Mouse (Mus musculus): ENCODE data around the gene B4galnt1. TPM values are rescaled to one million over a fixed set of nuclear protein-coding genes. Genes with fewer than 3 reads are reported as not detected.

The B4galnt1 gene
- polyA plus RNA-seq, 1 experiment = 83.6 TPM

DNA sequence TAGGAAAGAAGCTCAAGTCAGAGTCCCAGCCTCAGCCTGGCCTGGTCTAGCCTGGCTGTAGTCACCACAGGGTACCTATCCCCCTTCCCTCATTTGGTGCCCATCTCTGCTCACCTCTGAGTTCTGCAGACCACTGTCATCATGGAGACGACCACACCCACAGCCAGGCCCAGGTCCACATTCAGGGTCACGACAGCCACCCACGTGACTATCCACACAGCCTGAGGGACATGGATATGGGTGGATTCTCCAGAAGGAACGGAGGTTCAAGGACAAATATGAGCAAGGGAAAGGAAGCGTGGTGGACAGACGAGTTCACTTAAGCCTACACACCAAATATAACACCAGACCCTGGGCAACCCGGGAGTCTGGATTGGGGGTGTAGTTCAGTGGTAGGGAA, 9.1 kb downstream of the B4galnt1 start:
- no peak overlapping the region for H3K27ac ChIP-seq (ENCODE audit: insufficient read depth, low read length)
- H3K4me1 ChIP-seq (ENCODE audit: control insufficient read depth, insufficient read depth, low read length) = 0 out of 2 replicates have a peak, but pooled peaks cover 2% of the 10 kb centered on the region
- no peaks in the 10 kb centered on the region for H3K27me3 ChIP-seq (ENCODE audit: control insufficient read depth, insufficient read depth, low read length)
- 88% methylated on average over 7 of the region's 7 CpGs for WGBS
- H3K4me3 ChIP-seq (replicated peaks; ENCODE audit: insufficient read depth, low read depth, low read length) = no peak overlapping the region
- TF ChIP-seq CTCF (IDR thresholded peaks at IDR 0.05; ENCODE audit: borderline replicate concordance, insufficient read depth, low read depth, low read length) = no peak
- no peak for TF ChIP-seq POLR2A (IDR thresholded peaks at IDR 0.05; ENCODE audit: borderline replicate concordance, insufficient read depth, low read length)
- DNase-seq = no peak

DNA sequence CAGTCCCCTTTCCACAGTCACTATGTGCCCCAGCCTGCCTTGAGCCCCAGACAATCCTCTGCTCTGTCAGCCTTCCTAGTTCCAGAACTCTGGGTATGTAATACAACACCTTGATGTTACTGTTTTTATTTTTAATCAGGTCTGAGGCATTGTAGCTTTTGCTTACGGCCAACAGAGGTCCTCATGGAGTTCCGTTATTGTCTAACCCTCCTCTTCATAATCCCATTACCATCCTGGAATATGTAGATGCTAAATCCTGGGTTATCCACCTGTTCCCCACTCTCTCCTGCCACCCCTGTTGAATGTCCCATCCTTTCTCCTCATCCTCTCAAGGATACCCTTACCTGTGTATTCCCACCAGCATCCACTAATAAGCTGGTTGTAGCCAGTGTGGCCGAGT, 11.2 kb downstream of the B4galnt1 start:
- no peaks in the 10 kb centered on the region for H3K27me3 ChIP-seq (ENCODE audit: control insufficient read depth, insufficient read depth, low read length)
- TF ChIP-seq POLR2A (IDR thresholded peaks at IDR 0.05; ENCODE audit: borderline replicate concordance, insufficient read depth, low read length) = no peak
- no peak for TF ChIP-seq CTCF (IDR thresholded peaks at IDR 0.05; ENCODE audit: borderline replicate concordance, insufficient read depth, low read depth, low read length)
- no peaks in the 10 kb centered on the region for H3K4me1 ChIP-seq (ENCODE audit: control insufficient read depth, insufficient read depth, low read length)
- no peak overlapping the region for H3K4me3 ChIP-seq (replicated peaks; ENCODE audit: insufficient read depth, low read depth, low read length)
- 55% methylated on average over 3 of the region's 3 CpGs for WGBS
- H3K27ac ChIP-seq (ENCODE audit: insufficient read depth, low read length) = no peak overlapping the region
- peak in 1 of 2 experiments; percentile 9 for DNase-seq

DNA sequence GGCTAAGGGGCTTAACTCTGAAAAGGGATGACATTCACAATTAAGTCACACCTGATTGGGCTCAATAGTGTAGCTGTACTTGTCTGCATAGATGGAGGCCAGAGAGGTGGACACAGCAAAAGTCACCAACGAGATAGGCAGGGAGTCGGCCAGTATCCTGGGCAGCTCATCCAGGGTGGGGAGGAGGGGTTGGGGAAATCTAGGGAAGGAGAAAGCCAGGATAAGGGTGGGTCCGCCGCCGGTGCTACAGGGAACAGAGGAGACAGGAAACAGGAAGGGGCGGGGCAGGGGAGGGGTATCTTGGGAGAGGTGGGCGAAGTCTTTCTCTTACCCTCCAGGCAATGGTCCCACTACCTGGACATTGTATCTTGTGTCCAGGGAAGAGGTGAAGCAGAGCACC, 11.7 kb downstream of the B4galnt1 start:
- Histone ChIP-seq H3K27ac (ENCODE audit: insufficient read depth, low read length) (no peak overlapping the region), H3K4me3 (replicated peaks; ENCODE audit: insufficient read depth, low read depth, low read length) (no peak overlapping the region), H3K4me1 (ENCODE audit: control insufficient read depth, insufficient read depth, low read length) (no peaks in the 10 kb centered on the region), H3K27me3 (ENCODE audit: control insufficient read depth, insufficient read depth, low read length) (no peaks in the 10 kb centered on the region)
- WGBS = 36% methylated on average over 6 of the region's 7 CpGs
- TF ChIP-seq CTCF (IDR thresholded peaks at IDR 0.05; ENCODE audit: borderline replicate concordance, insufficient read depth, low read depth, low read length) (no peak), POLR2A (IDR thresholded peaks at IDR 0.05; ENCODE audit: borderline replicate concordance, insufficient read depth, low read length) (no peak)
- no peak for DNase-seq

DNA sequence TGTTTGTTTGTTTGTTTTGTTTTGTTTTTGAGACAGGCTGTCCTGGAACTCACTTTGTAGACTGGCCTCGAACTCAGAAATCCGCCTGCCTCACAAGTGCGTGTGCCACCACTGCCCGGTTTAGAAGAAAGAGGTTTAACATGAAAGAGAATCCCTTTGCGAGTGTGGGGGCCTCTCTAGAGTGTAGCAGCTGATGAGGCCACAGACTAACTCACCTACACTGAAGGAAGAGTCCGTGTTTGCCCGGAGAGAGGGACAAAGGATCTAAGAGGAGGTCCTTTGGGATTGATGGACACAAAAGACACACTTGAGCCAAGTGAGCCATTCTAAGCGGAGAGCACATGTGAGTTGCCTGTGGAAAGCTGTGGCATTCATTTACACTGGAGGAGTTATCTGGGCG, 12.2 kb downstream of the B4galnt1 start:
- TF ChIP-seq CTCF (IDR thresholded peaks at IDR 0.05; ENCODE audit: borderline replicate concordance, insufficient read depth, low read depth, low read length) (no peak), POLR2A (IDR thresholded peaks at IDR 0.05; ENCODE audit: borderline replicate concordance, insufficient read depth, low read length) (no peak)
- Histone ChIP-seq H3K4me1 (ENCODE audit: control insufficient read depth, insufficient read depth, low read length) (no peaks in the 10 kb centered on the region), H3K27ac (ENCODE audit: insufficient read depth, low read length) (no peak overlapping the region), H3K4me3 (replicated peaks; ENCODE audit: insufficient read depth, low read depth, low read length) (no peak overlapping the region), H3K27me3 (ENCODE audit: control insufficient read depth, insufficient read depth, low read length) (no peaks in the 10 kb centered on the region)
- DNase-seq = no peak
- WGBS = 37% methylated on average over 9 of the region's 9 CpGs

DNA sequence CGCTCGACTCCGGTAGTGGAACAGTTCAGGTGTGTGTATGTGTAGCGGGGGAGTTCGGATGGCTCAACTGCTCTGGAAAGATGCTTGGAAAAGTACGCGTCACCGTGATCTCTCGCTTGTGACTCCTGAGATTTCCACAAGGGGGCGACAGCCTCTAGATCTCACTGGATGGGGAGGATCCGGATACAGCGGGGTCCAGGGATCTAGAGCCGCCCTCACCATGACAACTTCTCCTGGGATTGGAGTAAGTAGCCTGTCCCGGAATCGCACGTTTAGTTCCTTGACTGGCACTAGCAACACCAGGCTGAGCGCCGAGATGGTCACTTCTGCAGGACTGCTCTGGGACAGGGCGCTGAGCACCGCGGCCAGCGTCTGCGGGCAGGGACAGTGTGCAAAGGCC, 12.7 kb downstream of the B4galnt1 start:
- Histone ChIP-seq H3K27me3 (ENCODE audit: control insufficient read depth, insufficient read depth, low read length) (no peaks in the 10 kb centered on the region), H3K4me1 (ENCODE audit: control insufficient read depth, insufficient read depth, low read length) (no peaks in the 10 kb centered on the region), H3K27ac (ENCODE audit: insufficient read depth, low read length) (no peak overlapping the region), H3K4me3 (replicated peaks; ENCODE audit: insufficient read depth, low read depth, low read length) (peak overlapping the region; percentile 58)
- WGBS = 1% methylated on average over 23 of the region's 23 CpGs
- TF ChIP-seq CTCF (IDR thresholded peaks at IDR 0.05; ENCODE audit: borderline replicate concordance, insufficient read depth, low read depth, low read length) (peak; percentile 84), POLR2A (IDR thresholded peaks at IDR 0.05; ENCODE audit: borderline replicate concordance, insufficient read depth, low read length) (no peak)
- peak; percentile 74 to 86 for DNase-seq

DNA sequence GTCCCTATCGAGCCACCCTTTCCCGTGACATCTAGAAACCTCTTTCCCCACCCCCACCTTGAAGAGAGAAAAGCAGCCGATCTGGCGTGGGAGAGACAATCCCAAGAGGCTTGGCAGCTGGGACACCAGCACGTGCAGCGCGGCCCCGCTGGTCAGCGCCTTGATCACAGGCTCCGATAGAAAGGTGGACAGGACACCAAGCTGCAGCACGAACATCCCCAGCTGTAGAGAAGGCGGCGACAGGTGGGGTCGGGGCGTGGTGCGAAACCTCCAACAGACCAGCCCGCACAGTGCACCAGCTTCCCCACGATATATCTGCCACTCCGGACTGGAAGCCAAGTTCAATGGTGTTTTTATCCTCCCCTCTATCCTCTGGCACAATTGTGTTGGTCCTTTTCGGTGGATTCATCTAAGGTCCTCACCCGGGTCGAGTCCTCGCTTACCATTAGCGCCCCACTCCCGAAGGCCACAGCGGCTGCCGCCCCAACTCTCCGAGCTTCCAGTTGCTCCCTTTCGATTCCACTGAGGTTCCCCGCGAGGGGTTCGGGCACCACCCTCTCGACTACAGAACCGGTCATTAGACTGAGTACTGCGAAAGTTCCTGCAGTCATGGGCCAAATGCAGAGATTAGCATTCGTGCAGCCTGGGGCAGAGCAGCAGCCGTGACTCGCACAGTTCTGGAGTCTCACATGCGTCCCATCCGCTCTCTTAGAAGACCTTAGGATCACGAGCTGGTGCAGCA, 13.4 kb downstream of the B4galnt1 start:
- no peak for TF ChIP-seq POLR2A (IDR thresholded peaks at IDR 0.05; ENCODE audit: borderline replicate concordance, insufficient read depth, low read length)
- TF ChIP-seq CTCF (IDR thresholded peaks at IDR 0.05; ENCODE audit: borderline replicate concordance, insufficient read depth, low read depth, low read length) = no peak
- DNase-seq = peak in 1 of 2 experiments; percentile 22
- H3K4me3 ChIP-seq (replicated peaks; ENCODE audit: insufficient read depth, low read depth, low read length) = peak overlapping the region; percentile 58
- H3K27ac ChIP-seq (ENCODE audit: insufficient read depth, low read length) = no peak overlapping the region
- H3K27me3 ChIP-seq (ENCODE audit: control insufficient read depth, insufficient read depth, low read length) = no peaks in the 10 kb centered on the region
- WGBS = 7% methylated on average over 41 of the region's 41 CpGs
- H3K4me1 ChIP-seq (ENCODE audit: control insufficient read depth, insufficient read depth, low read length) = no peaks in the 10 kb centered on the region

DNA sequence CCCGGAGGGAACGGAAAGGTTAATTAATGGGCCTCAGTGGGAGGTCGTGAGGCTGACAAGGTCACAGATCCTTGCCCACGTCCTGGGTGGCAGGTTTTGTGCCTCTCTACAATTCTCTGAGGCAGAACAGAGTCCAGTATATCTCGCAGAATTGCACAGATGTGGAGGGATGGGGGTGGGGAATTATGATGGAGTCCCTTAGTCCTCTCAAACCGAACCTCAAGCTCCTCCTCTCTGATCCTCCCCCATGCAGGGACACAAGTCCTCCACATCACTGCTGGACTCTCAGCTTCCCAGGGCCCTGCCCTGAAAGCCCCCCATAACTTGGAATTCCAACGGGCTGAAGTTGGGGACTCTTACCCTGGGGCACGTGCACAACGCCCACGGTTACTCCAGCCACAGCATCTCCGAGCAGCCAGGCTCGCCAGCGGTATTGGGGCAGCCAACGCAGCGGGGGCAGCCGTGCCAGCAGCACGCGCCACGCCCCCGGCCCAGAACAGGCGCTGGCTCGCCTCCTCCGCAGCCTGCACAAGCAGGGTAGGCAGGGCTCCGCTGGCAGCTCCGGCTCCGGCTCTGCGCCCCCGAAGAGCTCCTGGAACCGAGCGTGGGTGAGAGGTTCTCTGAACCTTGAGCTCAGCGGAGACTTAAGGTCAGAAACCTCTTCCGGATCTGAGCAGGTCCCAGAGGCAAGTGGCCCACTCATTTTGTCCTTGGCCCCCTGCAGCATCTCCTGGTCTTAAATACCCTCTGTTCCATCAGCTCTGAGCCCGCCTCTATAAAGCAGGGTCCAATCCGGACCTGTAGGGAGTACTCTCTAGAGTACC, 15.1 kb downstream of the B4galnt1 start, which contains the start of gene Slc26a10:
Slc26a10 (minus strand) TSS at position 775 of the 824 bp plus-strand sequence.
- no peak for DNase-seq
- WGBS = 8% methylated on average over 34 of the region's 34 CpGs
- Histone ChIP-seq H3K27ac (ENCODE audit: insufficient read depth, low read length) (no peak within 1 kb of the TSS), H3K27me3 (ENCODE audit: control insufficient read depth, insufficient read depth, low read length) (no peaks in the 10 kb centered on the region), H3K4me1 (ENCODE audit: control insufficient read depth, insufficient read depth, low read length) (no peaks in the 10 kb centered on the region), H3K4me3 (replicated peaks; ENCODE audit: insufficient read depth, low read depth, low read length) (no peak within 1 kb of the TSS)
- TF ChIP-seq POLR2A (IDR thresholded peaks at IDR 0.05; ENCODE audit: borderline replicate concordance, insufficient read depth, low read length) (no peak), CTCF (IDR thresholded peaks at IDR 0.05; ENCODE audit: borderline replicate concordance, insufficient read depth, low read depth, low read length) (no peak)
